Mouse (Mus musculus): ENCODE results near the gene Rasal2. TPM values are rescaled to one million over a fixed set of nuclear protein-coding genes. Genes with fewer than 3 reads are reported as not detected.

Rasal2 gene
- total RNA-seq, 2 experiments from 2014 or later = 70.0 to 77.8 TPM

DNA sequence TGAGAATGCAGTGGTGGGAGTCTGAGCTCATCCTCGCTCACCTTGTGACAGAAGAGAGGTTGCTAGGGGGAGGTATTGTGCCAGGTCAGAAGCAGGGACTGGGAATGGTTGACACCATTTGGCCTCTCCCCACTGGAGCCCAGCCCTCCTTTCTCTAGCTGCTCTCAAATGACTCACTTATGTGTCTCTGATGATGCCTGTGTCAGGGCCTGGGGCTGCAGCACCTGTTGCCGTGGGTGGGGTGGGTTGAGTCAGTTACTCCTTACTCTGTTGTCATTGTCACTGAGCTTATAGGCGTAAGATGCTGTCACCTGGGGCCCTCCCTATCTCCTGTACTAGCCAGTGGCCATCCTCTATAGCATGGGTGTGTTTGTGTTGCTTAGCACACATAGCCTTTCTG, 321.6 kb downstream of the Rasal2 start:
- no peak for DNase-seq (ENCODE audit: extremely low spot score in 1 of 2, low spot score in 1 of 2)

GRCm38 (mm10) chr1:157086097-157086994, 326.0 kb downstream of the Rasal2 start:
- DNase-seq (ENCODE audit: extremely low spot score in 1 of 2, low spot score in 1 of 2) = peak; percentile 55 to 83

Other genes starting within 250 kb of the Rasal2 start
- 1 to 10 TPM; 3.6 to 4.6 TPM for gene Cryzl2, start 46.0 kb upstream of the Rasal2 start, total RNA-seq (2021)
- under 1 TPM; 0.32 to 0.40 TPM for gene Sec16b, start 94.1 kb upstream of the Rasal2 start, total RNA-seq (2021)

All from layer of hippocampus, postnatal 25 days (tissue).